Mouse (Mus musculus) E14TG2a.4 (cell line): ENCODE data around the gene Cutal.
A peak's percentile ranks its signal among the peaks of the same experiment; 100 is the strongest.

Experiments used
- H3K27me3 ChIP-seq: 2 replicates; pipeline ENCODE4 v1.6.1; 2014; ENCODE audit warnings: low read length, control low read depth; ENCODE audit not compliant: insufficient read depth
- H3K36me3 ChIP-seq: 2 replicates; pipeline ENCODE4 v1.6.1; 2014; ENCODE audit warnings: low read length, control low read depth; ENCODE audit not compliant: insufficient read depth
- H3K4me1 ChIP-seq: replicated peaks from 2 replicates; pipeline ENCODE4 v1.6.1; 2014; ENCODE audit warnings: low read depth, low read length, control low read depth
- H3K4me3 ChIP-seq: replicated peaks from 2 replicates; pipeline ENCODE4 v1.5.1; 2014; ENCODE audit warnings: mild to moderate bottlenecking, low read length
- H3K9me3 ChIP-seq: 2 replicates; pipeline ENCODE4 v1.6.1; 2014; ENCODE audit warnings: low read length, control low read depth
- CTCF ChIP-seq: conservative IDR thresholded peaks from 2 replicates; pipeline ENCODE4 v1.5.1; 2014; ENCODE audit warnings: low read length
- NANOG ChIP-seq: IDR thresholded peaks from 2 replicates; pipeline ENCODE4 v1.6.1; 2014; ENCODE audit warnings: borderline replicate concordance, low read length, mixed read lengths
- POU5F1 ChIP-seq: IDR thresholded peaks from 2 replicates; pipeline ENCODE4 v1.6.1; 2014; ENCODE audit warnings: low read length, borderline replicate concordance

Gene Cutal

GRCm38 (mm10) chr2:34896821-34897460, 22.7 kb downstream of the Cutal start:
- TF ChIP-seq CTCF (no peak), NANOG (no peak), POU5F1 (no peak)
- peaks cover 9% of the 10 kb centered on the region; the same call in 1 of the 2 replicates for H3K36me3 ChIP-seq
- peaks cover 8% of the 10 kb centered on the region; the same call in 1 of the 2 replicates for H3K27me3 ChIP-seq
- H3K4me1 ChIP-seq: peaks cover 35% of the 10 kb centered on the region
- no peak overlapping the region for H3K4me3 ChIP-seq
- H3K9me3 ChIP-seq: no peaks in the 10 kb centered on the region

- no peak for TF ChIP-seq POU5F1
- TF ChIP-seq CTCF: peak; percentile 97
- no peak for TF ChIP-seq NANOG
- Histone ChIP-seq H3K4me3 (no peak overlapping the region), H3K27me3 (peaks cover 8% of the 10 kb centered on the region; the same call in 1 of the 2 replicates), H3K36me3 (peaks cover 9% of the 10 kb centered on the region; the same call in 1 of the 2 replicates), H3K4me1 (peaks cover 35% of the 10 kb centered on the region), H3K9me3 (no peaks in the 10 kb centered on the region)
These were observed 23.6 kb downstream of the Cutal start for GRCm38 (mm10) chr2:34897820-34898219.

GRCm38 (mm10) chr2:34899682-34900081, 25.5 kb downstream of the Cutal start:
- Histone ChIP-seq H3K4me1 (peaks cover 40% of the 10 kb centered on the region), H3K36me3 (peaks cover 9% of the 10 kb centered on the region; the same call in 1 of the 2 replicates), H3K27me3 (peaks cover 8% of the 10 kb centered on the region; the same call in 1 of the 2 replicates), H3K9me3 (no peaks in the 10 kb centered on the region), H3K4me3 (no peak overlapping the region)
- no peak for TF ChIP-seq CTCF
- TF ChIP-seq POU5F1: no peak
- TF ChIP-seq NANOG: no peak

GRCm38 (mm10) chr2:34900412-34900811, 26.2 kb downstream of the Cutal start:
- peaks cover 5% of the 10 kb centered on the region; the same call in 1 of the 2 replicates for H3K36me3 ChIP-seq
- peaks cover 8% of the 10 kb centered on the region; the same call in 1 of the 2 replicates for H3K27me3 ChIP-seq
- H3K9me3 ChIP-seq: no peaks in the 10 kb centered on the region
- peaks cover 40% of the 10 kb centered on the region for H3K4me1 ChIP-seq
- no peak for TF ChIP-seq CTCF
- no peak for TF ChIP-seq NANOG
- TF ChIP-seq POU5F1: no peak
- no peak overlapping the region for H3K4me3 ChIP-seq

- H3K9me3 ChIP-seq: no peaks in the 10 kb centered on the region
- H3K4me3 ChIP-seq: no peak overlapping the region
- H3K27me3 ChIP-seq: peaks cover 10% of the 10 kb centered on the region; the same call in 1 of the 2 replicates
- peaks cover 5% of the 10 kb centered on the region; the same call in 1 of the 2 replicates for H3K36me3 ChIP-seq
- peaks cover 33% of the 10 kb centered on the region for H3K4me1 ChIP-seq
- TF ChIP-seq NANOG: no peak
- TF ChIP-seq POU5F1: no peak
- peak; percentile 31 for TF ChIP-seq CTCF
These were observed 27.5 kb downstream of the Cutal start for GRCm38 (mm10) chr2:34901726-34902125.

- no peak overlapping the region for H3K4me3 ChIP-seq
- peaks cover 8% of the 10 kb centered on the region; the same call in 1 of the 2 replicates for H3K27me3 ChIP-seq
- peaks cover 5% of the 10 kb centered on the region; the same call in 1 of the 2 replicates for H3K36me3 ChIP-seq
- no peaks in the 10 kb centered on the region for H3K9me3 ChIP-seq
- TF ChIP-seq CTCF (no peak), POU5F1 (no peak), NANOG (no peak)
- H3K4me1 ChIP-seq: peaks cover 33% of the 10 kb centered on the region
These were observed 28.5 kb downstream of the Cutal start for GRCm38 (mm10) chr2:34902731-34903130.

- Histone ChIP-seq H3K4me3 (no peak overlapping the region), H3K4me1 (peaks cover 30% of the 10 kb centered on the region), H3K36me3 (peaks cover 5% of the 10 kb centered on the region; the same call in 1 of the 2 replicates), H3K9me3 (no peaks in the 10 kb centered on the region), H3K27me3 (peaks cover 8% of the 10 kb centered on the region; the same call in 1 of the 2 replicates)
- no peak for TF ChIP-seq NANOG
- no peak for TF ChIP-seq CTCF
- TF ChIP-seq POU5F1: no peak
These were observed 29.0 kb downstream of the Cutal start for GRCm38 (mm10) chr2:34903191-34903590.

- TF ChIP-seq CTCF: no peak
- no peak for TF ChIP-seq NANOG
- TF ChIP-seq POU5F1: no peak
- no peaks in the 10 kb centered on the region for H3K9me3 ChIP-seq
- peaks cover 8% of the 10 kb centered on the region; the same call in 1 of the 2 replicates for H3K27me3 ChIP-seq
- H3K36me3 ChIP-seq: peaks cover 5% of the 10 kb centered on the region; the same call in 1 of the 2 replicates
- H3K4me3 ChIP-seq: no peak overlapping the region
- H3K4me1 ChIP-seq: peaks cover 28% of the 10 kb centered on the region
These were observed 29.6 kb downstream of the Cutal start for GRCm38 (mm10) chr2:34903652-34904405.
